Mouse (Mus musculus) ES-Bruce4 (cell line): Measurements from ENCODE around the gene Sfr1.

Experiments used
- CTCF ChIP-seq: IDR thresholded peaks from one replicate; pipeline ENCODE4 v1.8.1; 2011; ENCODE audit warnings: low read depth, low read length
- EP300 ChIP-seq: IDR thresholded peaks from 2 replicates; pipeline ENCODE4 v1.6.1; 2011; ENCODE audit warnings: low read depth, low read length; ENCODE audit not compliant: insufficient read depth
- POLR2A ChIP-seq: IDR thresholded peaks from one replicate; pipeline ENCODE4 v1.8.1; 2011; ENCODE audit warnings: low read length; ENCODE audit not compliant: insufficient read depth

DNA sequence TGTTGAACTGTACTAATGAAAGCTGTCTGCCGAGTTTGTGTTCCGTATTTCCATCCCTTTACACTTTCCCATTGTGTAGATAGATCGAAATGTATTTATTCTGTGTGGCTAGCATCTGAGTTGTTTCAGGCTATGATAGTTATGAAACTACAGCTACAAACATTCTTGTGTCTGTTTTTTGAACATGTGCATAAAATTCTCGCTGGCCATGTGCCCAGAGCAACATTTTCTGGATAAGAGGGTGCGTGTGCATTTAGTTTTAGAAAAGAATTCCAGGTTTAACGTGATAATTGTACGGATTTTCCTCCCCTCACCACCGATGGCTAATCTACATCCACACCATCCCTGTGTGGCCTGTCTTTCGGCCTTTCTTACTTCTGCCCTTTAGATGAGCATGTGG is 18.0 kb upstream of the Sfr1 start:
- TF ChIP-seq EP300 (no peak), CTCF (no peak), POLR2A (no peak)
